In the genomic region with DNA sequence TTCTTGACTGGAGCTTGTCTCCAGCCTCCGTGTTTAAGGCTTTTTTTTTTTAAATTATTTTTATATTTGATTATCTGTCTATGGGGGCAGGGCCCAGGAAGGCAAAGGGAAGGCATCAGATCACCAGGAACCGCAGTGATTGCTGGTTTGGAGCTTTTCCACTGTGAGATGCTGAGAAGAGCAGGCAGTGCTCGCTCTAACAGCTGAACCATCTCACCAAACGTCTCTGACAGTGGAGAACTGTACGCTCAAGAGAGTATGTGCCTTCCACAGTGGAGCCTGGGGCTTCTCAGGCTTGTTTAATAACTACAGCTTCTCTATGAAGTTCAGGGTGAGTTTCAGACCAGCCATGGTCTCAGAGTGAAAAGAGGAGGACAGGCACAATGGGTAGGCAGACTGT, we compare ENCODE assay signal across 10 mouse cellular contexts. TPM values are rescaled to one million over a fixed set of nuclear protein-coding genes. Genes with fewer than 3 reads are reported as not detected.
DNase-seq lines count a peak whose midpoint lies in the region; ATAC-seq and TF ChIP-seq lines count a peak whose summit lies in the region.
"Had no signal": no experiment of that assay in that cellular context is flagged by ENCODE, and none has a peak within 500 bp of the region (broad histone marks: within the 10 kb centered on the region; RNA-seq: fewer than 3 reads in every experiment).

No protein-coding gene starts in this region.

- H3K4me2 ChIP-seq in lung, embryonic 14.5 days, result peak overlapping the region; percentile 97
- peak overlapping the region; percentile 91 for H3K4me2 ChIP-seq in forebrain, embryonic 14.5 days (ENCODE audit: low read length)
- H3K4me2 ChIP-seq in limb, embryonic 13.5 days (replicated peaks), result peak overlapping the region; percentile 91
- H3K4me2 ChIP-seq in neural tube, embryonic 13.5 days, result peak overlapping the region; percentile 96

- H3K9me3 ChIP-seq in lung, embryonic 14.5 days (ENCODE audit: low read depth, low read length), result no peaks in the 10 kb centered on the region
- H3K9me3 ChIP-seq in forebrain, embryonic 14.5 days (replicated peaks; ENCODE audit: control insufficient read depth, low read length), result no peaks in the 10 kb centered on the region
- H3K9me3 ChIP-seq in limb, embryonic 13.5 days, result no peaks in the 10 kb centered on the region
- H3K9me3 ChIP-seq in neural tube, embryonic 13.5 days, result no peaks in the 10 kb centered on the region
- H3K9me3 ChIP-seq: embryonic facial prominence, embryonic 15.5 days had no signal

- H3K27ac ChIP-seq in lung, embryonic 14.5 days (ENCODE audit: low read depth), result peak overlapping the region; percentile 47; the same call in 1 of the 2 replicates
- H3K27ac ChIP-seq in forebrain, embryonic 14.5 days (ENCODE audit: low read depth, low read length), result no peak overlapping the region
- H3K27ac ChIP-seq in limb, embryonic 13.5 days, result no peak overlapping the region
- H3K27ac ChIP-seq in neural tube, embryonic 13.5 days (replicated peaks), result no peak overlapping the region
- H3K27ac ChIP-seq: embryonic facial prominence, embryonic 15.5 days had no signal

- H3K36me3 ChIP-seq in lung, embryonic 14.5 days (ENCODE audit: insufficient read depth), result peaks cover 31% of the 10 kb centered on the region
- H3K36me3 ChIP-seq in forebrain, embryonic 14.5 days (ENCODE audit: control insufficient read depth, insufficient read depth, low read length), result peaks cover 24% of the 10 kb centered on the region
- peaks cover 42% of the 10 kb centered on the region for H3K36me3 ChIP-seq in limb, embryonic 13.5 days
- H3K36me3 ChIP-seq in neural tube, embryonic 13.5 days, result peaks cover 24% of the 10 kb centered on the region

- ATAC-seq in lung, embryonic 14.5 days (ENCODE audit: insufficient read depth), result no peak
- ATAC-seq in forebrain, embryonic 14.5 days, result no peak
- ATAC-seq in limb, embryonic 13.5 days (ENCODE audit: low FRiP score, low read depth), result no peak
- no peak for ATAC-seq in neural tube, embryonic 13.5 days (ENCODE audit: low read depth)

- no peak for TF ChIP-seq CTCF in lung, embryonic 14.5 days (IDR thresholded peaks at IDR 0.05; ENCODE audit: low read depth)

- no peaks in the 10 kb centered on the region for H3K27me3 ChIP-seq in lung, embryonic 14.5 days (ENCODE audit: insufficient read depth, low read length)
- no peaks in the 10 kb centered on the region for H3K27me3 ChIP-seq in forebrain, embryonic 14.5 days (replicated peaks; ENCODE audit: control insufficient read depth, insufficient read depth, low read length)
- H3K27me3 ChIP-seq in limb, embryonic 13.5 days, result no peaks in the 10 kb centered on the region
- H3K27me3 ChIP-seq in neural tube, embryonic 13.5 days, result no peaks in the 10 kb centered on the region
- H3K27me3 ChIP-seq: embryonic facial prominence, embryonic 15.5 days had no signal

- 43% methylated on average over 5 of the region's 5 CpGs for WGBS in lung, embryonic 14.5 days
- WGBS in forebrain, embryonic 14.5 days, result 88% methylated on average over 5 of the region's 5 CpGs
- 90% methylated on average over 5 of the region's 5 CpGs for WGBS in limb, embryonic 13.5 days
- 89% methylated on average over 5 of the region's 5 CpGs for WGBS in neural tube, embryonic 13.5 days

- peaks cover 6% of the 10 kb centered on the region; the same call in 1 of the 2 replicates for H3K4me1 ChIP-seq in lung, embryonic 14.5 days (ENCODE audit: insufficient read depth)
- peaks cover 18% of the 10 kb centered on the region for H3K4me1 ChIP-seq in forebrain, embryonic 14.5 days (ENCODE audit: control insufficient read depth, insufficient read depth, low read length)
- peaks cover 33% of the 10 kb centered on the region for H3K4me1 ChIP-seq in limb, embryonic 13.5 days
- H3K4me1 ChIP-seq in neural tube, embryonic 13.5 days (replicated peaks), result peaks cover 38% of the 10 kb centered on the region

- no peak overlapping the region for H3K9ac ChIP-seq in lung, embryonic 14.5 days
- 0 out of 2 replicates have a peak overlapping the region, but pooled peaks have one; percentile 33 for H3K9ac ChIP-seq in forebrain, embryonic 14.5 days (ENCODE audit: low read length)
- H3K9ac ChIP-seq in limb, embryonic 13.5 days, result peak overlapping the region; percentile 9; the same call in 1 of the 2 replicates
- peak overlapping the region; percentile 56 for H3K9ac ChIP-seq in neural tube, embryonic 13.5 days
- H3K9ac ChIP-seq: embryonic facial prominence, embryonic 15.5 days had no signal

- no peak overlapping the region for H3K4me3 ChIP-seq in lung, embryonic 14.5 days (ENCODE audit: low read depth, low read length)
- no peak overlapping the region for H3K4me3 ChIP-seq in forebrain, embryonic 14.5 days (ENCODE audit: low read depth, low read length)
- no peak overlapping the region for H3K4me3 ChIP-seq in limb, embryonic 13.5 days
- H3K4me3 ChIP-seq in neural tube, embryonic 13.5 days, result peak overlapping the region; percentile 83

- DNase-seq in lung, embryonic 14.5 days, result peak; percentile 76
- DNase-seq in lung, postnatal 25 days (ENCODE audit: low spot score), result no peak
- DNase-seq in forebrain, embryonic 14.5 days (ENCODE audit: low spot score), result no peak
- DNase-seq in layer of hippocampus, adult 18-20 months (ENCODE audit: low spot score in 2 of 2), result no peak
- no peak for DNase-seq in cerebellum, adult 9-11 months
- no peak for DNase-seq in gastrocnemius, adult 8-10 months (ENCODE audit: low spot score in 2 of 2)
- DNase-seq: thymus, adult 18-20 months had no signal

RNA-seq across cellular contexts. Expression of a gene that starts 1.9 kb away (rescaled TPM):
- polyA plus RNA-seq in lung, embryonic 14.5 days (2014; fragmentation: Nextera tagmentation; extraction: Ambion mirVana), result 88.3 and 96.0 TPM in 2 replicates
- polyA plus RNA-seq in forebrain, embryonic 14.5 days (2014; fragmentation: Nextera tagmentation; extraction: Ambion mirVana), result 128 and 139 TPM in 2 replicates
- 98.1 and 104 TPM in 2 replicates for polyA plus RNA-seq in limb, embryonic 13.5 days (2015; fragmentation: Nextera tagmentation; extraction: Ambion mirVana)
- 101 and 107 TPM in 2 replicates for polyA plus RNA-seq in neural tube, embryonic 13.5 days (2015; fragmentation: Nextera tagmentation; extraction: Ambion mirVana)
- total RNA-seq in layer of hippocampus, adult 18-20 months (2021), result 10 to 100 TPM; 32.1 to 32.5 TPM
- total RNA-seq in gastrocnemius, adult 8-10 months (2022), result 10 to 100 TPM in 3 of 4 experiments, 1 to 10 TPM in 1; 9.7 to 14.5 (median 13.3) TPM

RNA-seq across cellular contexts. Expression of a gene that starts 6.0 kb away (rescaled TPM):
- 3.9 and 4.3 TPM in 2 replicates for polyA plus RNA-seq in lung, embryonic 14.5 days (2014; fragmentation: Nextera tagmentation; extraction: Ambion mirVana)
- 2.4 and 2.7 TPM in 2 replicates for polyA plus RNA-seq in forebrain, embryonic 14.5 days (2014; fragmentation: Nextera tagmentation; extraction: Ambion mirVana)
- polyA plus RNA-seq in limb, embryonic 13.5 days (2015; fragmentation: Nextera tagmentation; extraction: Ambion mirVana), result 3.2 and 3.4 TPM in 2 replicates
- polyA plus RNA-seq in neural tube, embryonic 13.5 days (2015; fragmentation: Nextera tagmentation; extraction: Ambion mirVana), result 0.91 and 1.3 TPM in 2 replicates
- total RNA-seq in layer of hippocampus, adult 18-20 months (2021), result 1 to 10 TPM; 4.9 to 5.2 TPM
- total RNA-seq in gastrocnemius, adult 8-10 months (2022), result 10 to 100 TPM in 2 of 4 experiments, 1 to 10 TPM in 1, under 1 TPM in 1; 0.80 to 25.5 (median 10.2) TPM

RNA-seq across cellular contexts. Expression of a gene that starts 20.6 kb away (rescaled TPM):
- 32.1 and 34.5 TPM in 2 replicates for polyA plus RNA-seq in lung, embryonic 14.5 days (2014; fragmentation: Nextera tagmentation; extraction: Ambion mirVana)
- polyA plus RNA-seq in forebrain, embryonic 14.5 days (2014; fragmentation: Nextera tagmentation; extraction: Ambion mirVana), result 35.9 and 39.9 TPM in 2 replicates
- polyA plus RNA-seq in limb, embryonic 13.5 days (2015; fragmentation: Nextera tagmentation; extraction: Ambion mirVana), result 38.7 and 39.2 TPM in 2 replicates
- polyA plus RNA-seq in neural tube, embryonic 13.5 days (2015; fragmentation: Nextera tagmentation; extraction: Ambion mirVana), result 38.2 and 39.8 TPM in 2 replicates
- 10 to 100 TPM; 40.2 to 43.3 TPM for total RNA-seq in layer of hippocampus, adult 18-20 months (2021)
- total RNA-seq in gastrocnemius, adult 8-10 months (2022), result 1 to 10 TPM; 6.3 to 7.9 (median 7.2) TPM

RNA-seq across cellular contexts. Expression of a gene that starts 25.3 kb away (rescaled TPM):
- polyA plus RNA-seq in lung, embryonic 14.5 days (2014; fragmentation: Nextera tagmentation; extraction: Ambion mirVana), result 15.7 and 15.9 TPM in 2 replicates
- polyA plus RNA-seq in forebrain, embryonic 14.5 days (2014; fragmentation: Nextera tagmentation; extraction: Ambion mirVana), result 2.9 and 3.0 TPM in 2 replicates
- polyA plus RNA-seq in limb, embryonic 13.5 days (2015; fragmentation: Nextera tagmentation; extraction: Ambion mirVana), result 93.6 and 102 TPM in 2 replicates
- 1.7 and 4.9 TPM in 2 replicates for polyA plus RNA-seq in neural tube, embryonic 13.5 days (2015; fragmentation: Nextera tagmentation; extraction: Ambion mirVana)
- 1 to 10 TPM in 1 of 2 experiments, under 1 TPM in 1; 0.94 to 1.9 TPM for total RNA-seq in layer of hippocampus, adult 18-20 months (2021)
- total RNA-seq in gastrocnemius, adult 8-10 months (2022), result 1 to 10 TPM in 1 of 4 experiments, under 1 TPM in 3; 0.65 to 2.0 (median 0.78) TPM
